Mouse (Mus musculus): ENCODE data around the gene Parp12.

Gene Parp12

GRCm38 (mm10) chr6:39058389-39058788, 59.8 kb downstream of the Parp12 start:
- DNase-seq (ENCODE audit: low read depth, low spot score): no peak

DNA sequence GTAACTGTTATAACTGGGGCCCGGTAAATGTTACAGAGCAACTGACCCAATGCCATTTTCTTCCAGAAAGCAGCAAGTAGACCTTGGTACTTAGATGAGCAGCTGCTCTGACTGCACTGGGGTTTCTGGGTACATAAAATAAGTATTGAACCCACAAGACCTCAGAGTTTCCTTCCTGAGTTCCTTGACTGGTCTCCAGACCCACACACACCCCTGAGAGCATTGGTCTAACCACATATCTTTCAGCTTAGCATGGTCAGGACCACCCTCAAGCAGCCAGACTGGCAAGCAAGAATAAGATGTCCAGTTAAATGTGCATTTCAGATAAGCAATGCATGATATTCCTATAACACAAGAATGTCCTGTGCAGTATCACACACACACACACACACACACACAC, 61.0 kb downstream of the Parp12 start:
- no peak for DNase-seq (ENCODE audit: low read depth, low spot score)

- no peak for DNase-seq (ENCODE audit: low read depth, low spot score)
Observed at GRCm38 (mm10) chr6:39055831-39056261, 62.3 kb downstream of the Parp12 start.

DNA sequence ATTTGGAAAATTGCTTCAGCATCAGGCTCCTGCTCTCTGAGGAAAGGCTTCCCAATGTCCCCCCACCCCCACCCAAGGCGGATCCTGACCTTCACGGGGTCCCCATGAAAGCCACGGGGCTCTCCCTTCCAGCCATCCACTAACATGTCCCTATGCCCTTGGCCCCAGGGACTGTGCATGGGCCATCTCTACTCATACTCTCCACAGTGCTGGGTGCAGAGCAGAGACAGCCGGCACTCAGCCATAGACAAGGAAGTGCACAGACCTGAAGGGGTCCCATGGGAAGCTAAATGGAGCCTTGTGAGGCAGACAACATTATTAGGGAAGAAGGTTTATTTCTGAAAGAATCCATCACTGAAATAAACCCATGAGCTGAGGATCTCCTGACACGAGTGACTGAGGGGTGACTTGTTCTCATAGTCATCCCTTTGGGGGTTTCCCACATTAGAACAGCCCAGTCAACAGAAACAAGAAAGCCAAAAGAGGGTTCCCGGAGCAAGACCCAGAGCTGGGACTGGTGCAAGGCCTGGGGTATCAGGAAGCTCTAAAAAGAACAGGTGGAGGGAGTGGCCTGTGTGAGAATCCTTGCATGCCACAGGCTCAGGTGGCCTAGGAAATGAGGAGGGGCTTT, 63.2 kb downstream of the Parp12 start:
- no peak for DNase-seq (ENCODE audit: low read depth, low spot score)

DNA sequence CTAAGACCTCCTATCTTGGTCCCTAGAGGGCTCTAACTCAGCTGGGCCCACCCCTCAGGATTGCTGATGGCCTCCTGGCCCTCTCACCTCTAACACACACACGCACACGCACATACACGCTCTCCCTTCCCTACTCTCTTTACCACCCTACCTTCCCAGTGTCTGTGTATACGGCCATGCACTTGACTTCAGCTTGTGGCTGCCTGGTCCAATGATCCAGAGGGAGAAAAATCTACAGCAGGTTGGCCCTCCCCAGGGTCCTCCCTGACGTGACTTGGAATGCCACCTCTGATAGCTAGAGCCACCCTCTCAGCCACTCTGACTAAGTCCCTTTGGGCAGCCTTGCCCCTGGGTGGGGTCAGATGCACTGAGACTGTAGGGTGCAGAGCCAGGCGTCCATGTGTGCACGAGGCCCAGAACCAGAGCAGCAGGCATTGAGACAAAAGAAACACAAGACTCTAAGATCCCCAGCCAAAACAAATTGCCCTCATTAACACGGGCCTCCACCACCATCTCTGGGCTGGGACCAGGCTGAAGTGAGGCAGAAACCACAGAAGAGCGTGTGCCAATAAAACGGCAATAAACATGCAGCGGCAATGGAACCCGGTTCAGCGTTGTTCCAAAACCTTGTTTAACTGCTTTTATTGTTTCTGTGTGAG, 63.8 kb downstream of the Parp12 start:
- DNase-seq (ENCODE audit: low read depth, low spot score): no peak

- no peak for DNase-seq (ENCODE audit: low read depth, low spot score)
Observed at GRCm38 (mm10) chr6:39052636-39053035, 65.5 kb downstream of the Parp12 start.

DNA sequence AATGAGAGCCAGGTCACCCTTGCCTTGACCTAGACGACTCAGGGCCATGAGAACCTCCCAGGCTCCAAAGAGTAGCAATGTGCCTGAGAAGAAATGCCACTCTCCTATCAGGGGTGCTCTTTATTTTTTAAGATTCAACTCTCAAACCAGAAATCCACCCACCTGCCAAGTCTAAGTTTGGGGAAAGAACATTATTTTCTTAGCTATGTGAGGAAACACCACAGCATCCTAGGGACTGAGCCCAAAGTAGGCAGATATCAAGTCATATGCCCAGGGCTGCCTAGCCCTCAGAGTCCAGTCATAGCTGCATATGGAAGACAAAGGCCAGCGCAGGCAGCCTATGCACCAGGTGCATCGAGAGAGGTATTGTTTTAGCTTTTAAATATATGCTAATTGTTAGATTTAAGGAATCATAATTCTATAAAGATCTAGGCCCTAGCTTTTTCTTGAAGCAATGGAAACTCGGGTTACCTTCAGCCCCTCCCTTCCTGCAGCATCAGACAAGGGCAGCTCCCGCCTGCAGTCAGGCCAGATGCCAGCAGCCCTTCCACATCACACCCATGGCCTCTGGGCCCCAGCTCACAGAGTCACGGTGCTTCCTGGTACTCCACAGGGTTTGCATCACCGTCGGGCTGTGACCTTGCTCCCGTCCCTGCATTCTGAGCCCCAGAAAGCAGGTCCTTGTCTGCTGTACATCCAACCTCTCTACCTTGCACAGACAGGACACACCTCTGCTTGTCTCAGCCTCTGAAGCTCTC, 66.2 kb downstream of the Parp12 start:
- no peak for DNase-seq (ENCODE audit: low read depth, low spot score)

DNA sequence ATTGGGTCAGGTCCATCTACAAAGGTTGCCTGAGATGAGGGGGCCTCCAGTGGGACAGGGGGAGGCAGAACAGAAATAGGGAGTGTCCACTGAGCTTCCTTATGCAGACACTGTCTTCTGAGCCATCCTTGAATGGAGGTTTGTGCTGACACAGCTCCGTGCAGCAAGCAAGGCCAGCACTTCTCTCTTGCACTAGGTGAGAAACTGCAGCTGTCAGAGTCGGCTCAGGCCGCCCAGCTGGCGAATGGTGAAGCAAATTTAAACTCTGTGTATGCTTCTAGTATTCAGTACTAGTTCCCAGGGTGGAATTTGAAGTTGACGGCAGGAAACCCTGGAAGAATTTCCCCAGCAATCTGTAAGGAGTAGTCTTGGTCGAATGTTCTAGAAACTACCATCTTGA, 67.3 kb downstream of the Parp12 start:
- no peak for DNase-seq (ENCODE audit: low read depth, low spot score)

DNA sequence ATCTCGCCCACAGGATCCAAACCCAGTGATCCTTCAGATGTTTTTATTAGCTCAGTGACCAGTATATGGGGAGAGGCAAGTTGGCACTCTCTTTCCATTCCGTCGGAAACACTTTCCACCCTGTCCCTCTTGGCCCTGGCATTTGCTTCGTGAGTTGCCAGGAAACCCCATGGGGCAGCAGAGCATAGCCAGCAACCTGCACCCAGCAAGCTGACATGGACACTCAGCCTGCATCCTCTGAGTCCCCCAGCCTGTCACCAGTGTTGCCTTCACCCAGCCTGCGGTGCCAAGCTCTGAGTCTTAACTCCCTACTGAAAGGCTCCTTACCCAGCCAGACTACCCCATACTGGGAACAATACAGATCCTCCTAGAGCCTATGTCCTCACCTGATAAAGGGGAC, 69.0 kb downstream of the Parp12 start:
- DNase-seq (ENCODE audit: low read depth, low spot score): no peak

DNA sequence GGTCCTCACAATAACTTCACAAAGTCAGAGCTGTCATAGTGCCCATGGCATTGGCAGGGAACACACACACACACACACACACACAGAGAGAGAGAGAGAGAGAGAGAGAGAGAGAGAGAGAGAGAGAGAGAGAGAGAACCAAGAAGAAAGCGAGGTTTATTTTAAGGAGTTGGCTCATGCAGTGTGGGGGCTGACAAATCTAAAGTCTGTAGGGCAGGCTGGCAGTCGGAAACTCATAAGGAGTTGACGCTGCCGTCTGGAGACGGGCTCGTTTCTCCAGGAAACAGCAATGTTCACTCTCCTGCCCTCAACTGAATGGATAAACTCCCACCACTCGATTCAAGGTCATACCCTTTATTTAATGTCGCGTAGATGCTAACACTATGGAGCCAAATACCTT, 77.7 kb downstream of the Parp12 start:
- no peak for DNase-seq (ENCODE audit: low read depth, low spot score)
